In the genomic region with DNA sequence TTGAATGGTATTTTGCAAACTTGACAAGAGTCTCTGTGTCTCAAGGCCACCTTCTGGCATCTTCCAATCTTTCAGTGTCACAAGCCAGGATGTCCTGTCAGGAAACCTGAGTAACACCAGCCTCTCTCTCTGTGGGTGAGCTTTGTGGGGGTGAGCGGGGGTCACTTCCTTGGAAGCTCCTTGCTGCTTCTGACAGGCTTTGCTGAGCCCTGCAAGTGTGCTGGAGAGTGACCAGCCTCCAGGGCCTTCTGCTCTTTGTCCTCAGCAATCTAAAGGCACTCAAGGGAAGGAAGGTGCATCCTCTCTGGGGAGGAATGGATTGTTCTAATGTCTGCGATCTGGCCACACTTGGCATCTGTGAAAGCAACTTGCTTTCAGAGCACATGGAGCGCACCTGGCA, we compare ENCODE assay signal across 8 mouse cellular contexts. TPM values are rescaled to one million over a fixed set of nuclear protein-coding genes. Genes with fewer than 3 reads are reported as not detected.
DNase-seq lines count a peak whose midpoint lies in the region; ATAC-seq and TF ChIP-seq lines count a peak whose summit lies in the region.

No protein-coding gene starts in this region.

- no peak overlapping the region for H3K4me2 ChIP-seq in lung, embryonic 14.5 days
- no peak overlapping the region for H3K4me2 ChIP-seq in kidney, embryonic 14.5 days (replicated peaks; ENCODE audit: low read depth, low read length)
- no peak overlapping the region for H3K4me2 ChIP-seq in neural tube, embryonic 13.5 days

- no peak overlapping the region for H3K9ac ChIP-seq in lung, embryonic 14.5 days
- no peak overlapping the region for H3K9ac ChIP-seq in kidney, embryonic 14.5 days (ENCODE audit: low read depth, low read length)
- H3K9ac ChIP-seq in neural tube, embryonic 13.5 days = no peak overlapping the region

- no peak overlapping the region for H3K4me3 ChIP-seq in lung, embryonic 14.5 days (ENCODE audit: low read depth, low read length)
- no peak overlapping the region for H3K4me3 ChIP-seq in heart, embryonic 10.5 days
- H3K4me3 ChIP-seq in kidney, embryonic 14.5 days (ENCODE audit: low read length) = no peak overlapping the region
- no peak overlapping the region for H3K4me3 ChIP-seq in neural tube, embryonic 13.5 days

- H3K9me3 ChIP-seq in lung, embryonic 14.5 days (ENCODE audit: low read depth, low read length) = no peaks in the 10 kb centered on the region
- H3K9me3 ChIP-seq in heart, embryonic 10.5 days = no peaks in the 10 kb centered on the region
- H3K9me3 ChIP-seq in kidney, embryonic 14.5 days (ENCODE audit: control insufficient read depth, low read length) = no peaks in the 10 kb centered on the region
- H3K9me3 ChIP-seq in neural tube, embryonic 13.5 days = no peaks in the 10 kb centered on the region

- DNase-seq in lung, embryonic 14.5 days = peak; percentile 48
- DNase-seq in lung, postnatal 14 days = no peak
- no peak for DNase-seq in heart, embryonic 10.5 days (ENCODE audit: low spot score)
- DNase-seq in thymus, postnatal 25 days = no peak
- DNase-seq in gastrocnemius, postnatal 10 days = no peak

- no peak for ATAC-seq in lung, embryonic 14.5 days (ENCODE audit: insufficient read depth)
- no peak for ATAC-seq in kidney, embryonic 14.5 days (ENCODE audit: low FRiP score, low TSS enrichment)
- no peak for ATAC-seq in neural tube, embryonic 13.5 days (ENCODE audit: low read depth)
- no peak for ATAC-seq in erythroblast, adult 5-6 weeks (replicated peaks; ENCODE audit: low FRiP score, poor library complexity, severe bottlenecking)

- no peak for TF ChIP-seq CTCF in lung, embryonic 14.5 days (IDR thresholded peaks at IDR 0.05; ENCODE audit: low read depth)

- WGBS in lung, embryonic 14.5 days = 59% methylated on average over 3 of the region's 3 CpGs
- 49% methylated on average over 3 of the region's 3 CpGs for WGBS in heart, embryonic 10.5 days
- WGBS in kidney, embryonic 14.5 days = 53% methylated on average over 3 of the region's 3 CpGs
- WGBS in neural tube, embryonic 13.5 days = 51% methylated on average over 3 of the region's 3 CpGs

- H3K27me3 ChIP-seq in lung, embryonic 14.5 days (ENCODE audit: insufficient read depth, low read length) = no peaks in the 10 kb centered on the region
- no peaks in the 10 kb centered on the region for H3K27me3 ChIP-seq in heart, embryonic 10.5 days (ENCODE audit: insufficient read depth, poor library complexity, severe bottlenecking)
- no peaks in the 10 kb centered on the region for H3K27me3 ChIP-seq in kidney, embryonic 14.5 days (ENCODE audit: control insufficient read depth, insufficient read depth, low read length)
- H3K27me3 ChIP-seq in neural tube, embryonic 13.5 days = no peaks in the 10 kb centered on the region

- H3K4me1 ChIP-seq in lung, embryonic 14.5 days (ENCODE audit: insufficient read depth) = peaks cover 15% of the 10 kb centered on the region
- peaks cover 66% of the 10 kb centered on the region for H3K4me1 ChIP-seq in heart, embryonic 10.5 days
- peaks cover 20% of the 10 kb centered on the region for H3K4me1 ChIP-seq in kidney, embryonic 14.5 days (ENCODE audit: control insufficient read depth, insufficient read depth, low read length)
- peaks cover 34% of the 10 kb centered on the region for H3K4me1 ChIP-seq in neural tube, embryonic 13.5 days (replicated peaks)

- H3K36me3 ChIP-seq in lung, embryonic 14.5 days (ENCODE audit: insufficient read depth) = no peaks in the 10 kb centered on the region
- no peaks in the 10 kb centered on the region for H3K36me3 ChIP-seq in heart, embryonic 10.5 days
- H3K36me3 ChIP-seq in kidney, embryonic 14.5 days (ENCODE audit: control insufficient read depth, insufficient read depth, low read length) = no peaks in the 10 kb centered on the region
- no peaks in the 10 kb centered on the region for H3K36me3 ChIP-seq in neural tube, embryonic 13.5 days

- H3K27ac ChIP-seq in lung, embryonic 14.5 days (ENCODE audit: low read depth) = peak overlapping the region; percentile 93
- H3K27ac ChIP-seq in heart, embryonic 10.5 days = peak overlapping the region; percentile 65
- peak overlapping the region; percentile 89; the same call in 1 of the 2 replicates for H3K27ac ChIP-seq in kidney, embryonic 14.5 days (ENCODE audit: low read depth, low read length)
- H3K27ac ChIP-seq in neural tube, embryonic 13.5 days (replicated peaks) = peak overlapping the region; percentile 85

RNA-seq across cellular contexts. Expression of a gene that starts 41.1 kb away (rescaled TPM):
- 22.2 and 24.3 TPM in 2 replicates for polyA plus RNA-seq in lung, embryonic 14.5 days (2014; fragmentation: Nextera tagmentation; extraction: Ambion mirVana)
- 16.6 and 18.0 TPM in 2 replicates for polyA plus RNA-seq in heart, embryonic 10.5 days (2016; fragmentation: Nextera tagmentation; extraction: Ambion mirVana)
- 23.3 and 23.5 TPM in 2 replicates for polyA plus RNA-seq in kidney, embryonic 14.5 days (2014; fragmentation: Nextera tagmentation; extraction: Ambion mirVana)
- 22.0 and 22.4 TPM in 2 replicates for polyA plus RNA-seq in neural tube, embryonic 13.5 days (2015; fragmentation: Nextera tagmentation; extraction: Ambion mirVana)
- total RNA-seq in erythroblast, adult 5-6 weeks (2015; ENCODE audit: low replicate concordance) = 22.5 and 28.2 TPM in 2 replicates
- 13.7 and 26.9 TPM in 2 replicates for total RNA-seq in erythroblast, adult 5-6 weeks (2017; ENCODE audit: low replicate concordance)
- 1 to 10 TPM; 8.7 to 9.8 TPM for total RNA-seq in gastrocnemius, postnatal 10 days (2021)

RNA-seq across cellular contexts. Expression of a gene that starts 46.8 kb away (rescaled TPM):
- polyA plus RNA-seq in lung, embryonic 14.5 days (2014; fragmentation: Nextera tagmentation; extraction: Ambion mirVana) = 552 and 588 TPM in 2 replicates
- 411 and 428 TPM in 2 replicates for polyA plus RNA-seq in heart, embryonic 10.5 days (2016; fragmentation: Nextera tagmentation; extraction: Ambion mirVana)
- polyA plus RNA-seq in kidney, embryonic 14.5 days (2014; fragmentation: Nextera tagmentation; extraction: Ambion mirVana) = 475 and 492 TPM in 2 replicates
- 431 and 435 TPM in 2 replicates for polyA plus RNA-seq in neural tube, embryonic 13.5 days (2015; fragmentation: Nextera tagmentation; extraction: Ambion mirVana)
- total RNA-seq in erythroblast, adult 5-6 weeks (2015; ENCODE audit: low replicate concordance) = 83.2 and 88.2 TPM in 2 replicates
- 20.1 and 35.3 TPM in 2 replicates for total RNA-seq in erythroblast, adult 5-6 weeks (2017; ENCODE audit: low replicate concordance)
- 100 to 1,000 TPM; 167 to 185 TPM for total RNA-seq in gastrocnemius, postnatal 10 days (2021)

RNA-seq across cellular contexts. Expression of a gene that starts 52.9 kb away (rescaled TPM):
- polyA plus RNA-seq in lung, embryonic 14.5 days (2014; fragmentation: Nextera tagmentation; extraction: Ambion mirVana) = 0.72 TPM in 1 of 2 replicates, not detected in the other
- 1.1 TPM in 1 of 2 replicates, not detected in the other for polyA plus RNA-seq in heart, embryonic 10.5 days (2016; fragmentation: Nextera tagmentation; extraction: Ambion mirVana)
- not detected in 2 replicates for polyA plus RNA-seq in kidney, embryonic 14.5 days (2014; fragmentation: Nextera tagmentation; extraction: Ambion mirVana)
- polyA plus RNA-seq in neural tube, embryonic 13.5 days (2015; fragmentation: Nextera tagmentation; extraction: Ambion mirVana) = 0.50 and 0.63 TPM in 2 replicates
- not detected in 2 replicates for total RNA-seq in erythroblast, adult 5-6 weeks (2015; ENCODE audit: low replicate concordance)
- not detected in 2 replicates for total RNA-seq in erythroblast, adult 5-6 weeks (2017; ENCODE audit: low replicate concordance)
- not detected for total RNA-seq in gastrocnemius, postnatal 10 days (2021)
